Mouse (Mus musculus) hindbrain, embryonic 15.5 days (tissue): Measurements from ENCODE around the gene Prss38. TPM values are rescaled to one million over a fixed set of nuclear protein-coding genes. Genes with fewer than 3 reads are reported as not detected.

Source experiments
- ATAC-seq: fragments of 200-750 bp; cut with Nextera tagmentation; 2 replicates; pipeline ENCODE4 v1.8.0; 2017; ENCODE audit warnings: low read depth, moderate number of reproducible peaks, moderate TSS enrichment; ENCODE audit not compliant: low FRiP score
- H3K27ac ChIP-seq: fragments of 300-500 bp; sonication (generic); replicated peaks from 2 replicates; pipeline ENCODE4 v1.5.1; 2015; ENCODE audit warnings: mild to moderate bottlenecking, inconsistent platforms
- H3K27me3 ChIP-seq: fragments of 300-500 bp; sonication (generic); 2 replicates; pipeline ENCODE4 v1.6.1; 2015; ENCODE audit warnings: control low read depth, inconsistent platforms
- H3K36me3 ChIP-seq: fragments of 300-500 bp; sonication (generic); 2 replicates; pipeline ENCODE4 v1.6.1; 2015; ENCODE audit warnings: control low read depth, inconsistent platforms
- H3K4me1 ChIP-seq: fragments of 300-500 bp; sonication (generic); replicated peaks from 2 replicates; pipeline ENCODE4 v1.6.1; 2015; ENCODE audit warnings: control low read depth, inconsistent platforms
- H3K4me2 ChIP-seq: fragments of 300-500 bp; sonication (generic); 2 replicates; pipeline ENCODE4 v1.6.1; 2015; ENCODE audit warnings: moderate library complexity, mild to moderate bottlenecking, inconsistent platforms
- H3K4me3 ChIP-seq: fragments of 300-500 bp; sonication (generic); 2 replicates; pipeline ENCODE4 v1.5.1; 2015; ENCODE audit warnings: mild to moderate bottlenecking, inconsistent platforms
- H3K9ac ChIP-seq: fragments of 300-500 bp; sonication (generic); 2 replicates; pipeline ENCODE4 v1.6.1; 2015; ENCODE audit warnings: inconsistent platforms
- H3K9me3 ChIP-seq: fragments of 300-500 bp; sonication (generic); 2 replicates; pipeline ENCODE4 v1.6.1; 2016; ENCODE audit warnings: control low read depth, inconsistent platforms
- WGBS: fragments of 180-500 bp; shearing (Covaris S2); methylation state at CpG from one replicate; pipeline ENCODE4 v1.1.7; 2015; 5-methylcytosine and 5-hydroxymethylcytosine counted together
- polyA plus RNA-seq: library from polyadenylated mRNA; unstranded; fragments of >200 nt; fragmentation: Nextera tagmentation; extraction: Ambion mirVana; gene quantifications from 2 replicates; pipeline ENCODE4 v1.2.1, GENCODE M21; 2015

Gene Prss38
- polyA plus RNA-seq, 1 experiment from 2014 or later = not detected

GRCm38 (mm10) chr11:59337955-59338735, 37.3 kb downstream of the Prss38 start:
- no peak for ATAC-seq
- Histone ChIP-seq H3K4me2 (no peak overlapping the region), H3K4me1 (0 out of 2 replicates have a peak, but pooled peaks cover 4% of the 10 kb centered on the region), H3K9me3 (no peaks in the 10 kb centered on the region), H3K4me3 (no peak overlapping the region), H3K36me3 (no peaks in the 10 kb centered on the region), H3K27me3 (no peaks in the 10 kb centered on the region), H3K27ac (no peak overlapping the region), H3K9ac (no peak overlapping the region)
- WGBS = 62% methylated on average over 13 of the region's 13 CpGs

GRCm38 (mm10) chr11:59336381-59336780, 39.1 kb downstream of the Prss38 start:
- 11% methylated on average over 1 of the region's 1 CpGs for WGBS
- H3K36me3 ChIP-seq = no peaks in the 10 kb centered on the region
- ATAC-seq = no peak

GRCm38 (mm10) chr11:59335942-59336341, 39.5 kb downstream of the Prss38 start:
- Histone ChIP-seq H3K27ac (no peak overlapping the region), H3K4me3 (no peak overlapping the region), H3K4me1 (0 out of 2 replicates have a peak, but pooled peaks cover 4% of the 10 kb centered on the region), H3K36me3 (no peaks in the 10 kb centered on the region), H3K9me3 (no peaks in the 10 kb centered on the region), H3K9ac (no peak overlapping the region), H3K27me3 (no peaks in the 10 kb centered on the region), H3K4me2 (no peak overlapping the region)
- ATAC-seq = no peak
- WGBS = 57% methylated on average over 2 of the region's 2 CpGs

More at GRCm38 (mm10) chr11:59336381-59336780, 39.1 kb downstream of the Prss38 start:
- no peak overlapping the region for H3K27ac ChIP-seq
- no peak overlapping the region for H3K4me2 ChIP-seq
- H3K9me3 ChIP-seq = no peaks in the 10 kb centered on the region
- no peak overlapping the region for H3K4me3 ChIP-seq
- H3K9ac ChIP-seq = no peak overlapping the region
- 0 out of 2 replicates have a peak, but pooled peaks cover 4% of the 10 kb centered on the region for H3K4me1 ChIP-seq
- no peaks in the 10 kb centered on the region for H3K27me3 ChIP-seq

- Histone ChIP-seq H3K4me1 (peaks cover 7% of the 10 kb centered on the region), H3K9me3 (no peaks in the 10 kb centered on the region), H3K36me3 (no peaks in the 10 kb centered on the region), H3K27ac (no peak overlapping the region), H3K4me2 (no peak overlapping the region), H3K27me3 (no peaks in the 10 kb centered on the region), H3K4me3 (no peak overlapping the region), H3K9ac (no peak overlapping the region)
- 80% methylated on average over 4 of the region's 4 CpGs for WGBS
- ATAC-seq = no peak
These were observed 40.3 kb downstream of the Prss38 start for GRCm38 (mm10) chr11:59335150-59335549.

- H3K9ac ChIP-seq = no peak overlapping the region
- H3K27ac ChIP-seq = no peak overlapping the region
- H3K27me3 ChIP-seq = no peaks in the 10 kb centered on the region
- no peak for ATAC-seq
- 61% methylated on average over 9 of the region's 9 CpGs for WGBS
- H3K4me1 ChIP-seq = peaks cover 19% of the 10 kb centered on the region
- no peak overlapping the region for H3K4me2 ChIP-seq
- H3K36me3 ChIP-seq = no peaks in the 10 kb centered on the region
- H3K9me3 ChIP-seq = no peaks in the 10 kb centered on the region
- H3K4me3 ChIP-seq = no peak overlapping the region
These were observed 42.5 kb downstream of the Prss38 start for GRCm38 (mm10) chr11:59332938-59333337.

- no peaks in the 10 kb centered on the region for H3K27me3 ChIP-seq
- no peak for ATAC-seq
- H3K4me1 ChIP-seq = peaks cover 17% of the 10 kb centered on the region
- H3K9me3 ChIP-seq = no peaks in the 10 kb centered on the region
- no peak overlapping the region for H3K4me3 ChIP-seq
- no peak overlapping the region for H3K9ac ChIP-seq
- WGBS = 83% methylated on average over 16 of the region's 16 CpGs
- no peak overlapping the region for H3K4me2 ChIP-seq
- H3K36me3 ChIP-seq = no peaks in the 10 kb centered on the region
- H3K27ac ChIP-seq = no peak overlapping the region
These were observed 44.1 kb downstream of the Prss38 start for GRCm38 (mm10) chr11:59331167-59331869.

GRCm38 (mm10) chr11:59330560-59330959, 44.9 kb downstream of the Prss38 start:
- no peak overlapping the region for H3K9ac ChIP-seq
- WGBS = 48% methylated on average over 5 of the region's 5 CpGs

GRCm38 (mm10) chr11:59329616-59330015, 45.8 kb downstream of the Prss38 start:
- peak; percentile 51; the same call in 1 of the 2 replicates for ATAC-seq
- Histone ChIP-seq H3K27me3 (no peaks in the 10 kb centered on the region), H3K4me3 (no peak overlapping the region), H3K27ac (peak overlapping the region; percentile 45; the same call in 1 of the 2 replicates), H3K36me3 (no peaks in the 10 kb centered on the region), H3K9me3 (no peaks in the 10 kb centered on the region), H3K4me1 (peaks cover 14% of the 10 kb centered on the region), H3K9ac (0 out of 2 replicates have a peak overlapping the region, but pooled peaks have one; percentile 4), H3K4me2 (no peak overlapping the region)
- WGBS = 22% methylated on average over 6 of the region's 6 CpGs

More at GRCm38 (mm10) chr11:59330560-59330959, 44.9 kb downstream of the Prss38 start:
- Histone ChIP-seq H3K27me3 (no peaks in the 10 kb centered on the region), H3K9me3 (no peaks in the 10 kb centered on the region), H3K4me3 (no peak overlapping the region), H3K27ac (no peak overlapping the region), H3K4me2 (no peak overlapping the region), H3K4me1 (peaks cover 14% of the 10 kb centered on the region), H3K36me3 (no peaks in the 10 kb centered on the region)
- ATAC-seq = peak; percentile 17; the same call in 1 of the 2 replicates

GRCm38 (mm10) chr11:59327625-59328024, 47.8 kb downstream of the Prss38 start:
- no peak overlapping the region for H3K4me2 ChIP-seq
- no peaks in the 10 kb centered on the region for H3K27me3 ChIP-seq
- WGBS = 86% methylated on average over 18 of the region's 18 CpGs
- H3K4me3 ChIP-seq = no peak overlapping the region
- no peak overlapping the region for H3K9ac ChIP-seq
- no peak for ATAC-seq
- H3K27ac ChIP-seq = no peak overlapping the region
- no peaks in the 10 kb centered on the region for H3K9me3 ChIP-seq
- H3K36me3 ChIP-seq = no peaks in the 10 kb centered on the region
- peaks cover 14% of the 10 kb centered on the region for H3K4me1 ChIP-seq

- peaks cover 8% of the 10 kb centered on the region for H3K4me1 ChIP-seq
- no peaks in the 10 kb centered on the region for H3K9me3 ChIP-seq
- no peaks in the 10 kb centered on the region for H3K27me3 ChIP-seq
- 73% methylated on average over 5 of the region's 5 CpGs for WGBS
- H3K4me2 ChIP-seq = no peak overlapping the region
- ATAC-seq = no peak
- H3K27ac ChIP-seq = no peak overlapping the region
- no peaks in the 10 kb centered on the region for H3K36me3 ChIP-seq
- H3K4me3 ChIP-seq = no peak overlapping the region
- H3K9ac ChIP-seq = no peak overlapping the region
These were observed 50.7 kb downstream of the Prss38 start for GRCm38 (mm10) chr11:59324777-59325176.

GRCm38 (mm10) chr11:59322988-59323387, 52.5 kb downstream of the Prss38 start:
- no peak overlapping the region for H3K4me2 ChIP-seq
- no peaks in the 10 kb centered on the region for H3K27me3 ChIP-seq
- H3K9me3 ChIP-seq = no peaks in the 10 kb centered on the region
- no peaks in the 10 kb centered on the region for H3K4me1 ChIP-seq
- H3K9ac ChIP-seq = no peak overlapping the region
- H3K36me3 ChIP-seq = no peaks in the 10 kb centered on the region
- 76% methylated on average over 3 of the region's 3 CpGs for WGBS
- no peak overlapping the region for H3K4me3 ChIP-seq
- H3K27ac ChIP-seq = no peak overlapping the region
- ATAC-seq = no peak
